Mouse (Mus musculus) layer of hippocampus, adult 8-10 months (tissue): ENCODE results near the gene Fndc11. TPM values are rescaled to one million over a fixed set of nuclear protein-coding genes. Genes with fewer than 3 reads are reported as not detected.
"Not testable (repeated sequence)": the region's sequence is repeated elsewhere in the genome, so short reads cannot be mapped to it uniquely, and the experiment has no call there.

ENCODE experiments used
- DNase-seq, 2 experiments: peaks; one replicate each; pipeline ENCODE4 v3.0.0; 2022; ENCODE audit warnings: low spot score in 2 of 2
- total RNA-seq, 4 experiments: library from RNA; stranded (reverse); gene quantifications; 2 replicates each; pipeline ENCODE4 v1.2.4; 2022

Fndc11 gene
- not detected for total RNA-seq

DNA sequence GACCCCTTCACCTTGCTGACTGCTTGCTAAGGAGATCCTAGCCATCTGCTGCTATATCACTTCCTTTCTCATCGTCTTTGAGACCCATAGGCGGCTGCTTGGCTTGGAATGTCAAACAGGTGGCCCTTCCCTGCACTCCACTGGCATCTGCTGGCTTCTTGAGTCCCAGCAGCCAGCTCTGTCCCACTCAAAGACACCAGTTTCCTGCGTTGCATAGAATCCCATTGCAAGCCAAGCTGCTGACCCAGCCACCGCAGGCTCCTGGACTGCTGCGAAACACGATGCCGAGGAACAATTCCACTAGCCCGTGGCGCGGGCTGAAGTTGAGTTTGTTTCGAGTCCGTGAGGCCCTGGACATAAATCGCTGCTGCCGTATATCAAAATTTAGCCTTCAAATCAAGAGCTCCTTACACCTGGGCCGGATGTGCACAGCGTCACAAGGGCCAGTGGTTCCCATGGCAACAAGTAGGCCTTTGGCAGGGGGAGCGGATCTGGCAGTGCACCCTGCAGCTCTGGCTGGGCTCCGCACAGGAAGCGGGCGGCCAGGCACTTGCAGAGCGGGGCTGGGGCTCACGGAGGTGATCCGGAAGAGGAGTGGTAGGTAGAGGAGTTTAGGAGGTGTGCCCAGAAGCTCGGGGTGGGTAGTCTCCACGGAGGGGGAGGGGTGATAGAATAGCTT, at the start of gene Fndc11:
TSS of gene Fndc11 (plus strand) at position 476 of the 679 bp plus-strand sequence.
- peak; percentile 39 to 44 for DNase-seq

DNA sequence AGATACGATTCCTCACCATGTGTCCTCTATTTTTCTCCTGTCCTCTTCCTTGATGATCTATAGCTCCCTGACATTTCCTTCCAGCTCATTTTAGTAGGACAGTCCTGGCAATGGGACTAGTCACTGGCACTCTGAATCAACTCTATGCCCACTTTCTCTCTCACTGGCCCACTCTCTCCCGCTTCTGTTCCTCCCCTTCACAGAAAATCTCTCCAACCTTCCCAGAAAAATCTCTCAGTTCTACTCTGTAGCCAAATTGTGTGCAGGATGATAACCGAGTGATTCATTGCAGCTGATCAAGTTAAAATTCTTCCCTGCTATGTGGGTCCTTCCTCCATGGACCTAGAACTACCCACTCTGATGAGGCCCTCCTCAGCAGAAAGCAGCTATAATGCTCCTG, 45.2 kb upstream of the Fndc11 start:
- DNase-seq, result no peak

DNA sequence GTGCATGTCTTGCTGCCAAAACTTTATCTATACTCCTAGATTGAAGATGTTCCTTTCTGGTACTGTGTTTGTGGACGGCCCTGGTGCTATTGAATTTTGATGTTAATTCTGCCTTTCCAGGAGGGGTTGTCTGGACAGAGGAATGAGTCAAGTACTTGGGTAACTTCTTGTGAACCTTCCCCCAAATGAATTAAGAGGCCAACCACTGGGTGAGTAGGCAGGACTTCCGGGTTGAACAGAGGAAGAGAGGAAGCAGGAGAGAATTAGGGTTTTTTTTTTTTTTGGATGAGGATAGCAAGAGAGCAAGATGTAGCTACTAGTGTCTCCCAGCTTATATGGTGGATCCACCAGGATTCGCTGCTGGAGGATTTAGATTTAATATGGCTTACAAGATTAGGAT, 41.8 kb upstream of the Fndc11 start:
- DNase-seq, result no peak

- DNase-seq, result no peak
Observed at GRCm38 (mm10) chr2:181178471-181178870, 41.3 kb upstream of the Fndc11 start.

- peak in 1 of 2 experiments; percentile 20 for DNase-seq
Observed at GRCm38 (mm10) chr2:181180898-181181297, 38.9 kb upstream of the Fndc11 start.

DNA sequence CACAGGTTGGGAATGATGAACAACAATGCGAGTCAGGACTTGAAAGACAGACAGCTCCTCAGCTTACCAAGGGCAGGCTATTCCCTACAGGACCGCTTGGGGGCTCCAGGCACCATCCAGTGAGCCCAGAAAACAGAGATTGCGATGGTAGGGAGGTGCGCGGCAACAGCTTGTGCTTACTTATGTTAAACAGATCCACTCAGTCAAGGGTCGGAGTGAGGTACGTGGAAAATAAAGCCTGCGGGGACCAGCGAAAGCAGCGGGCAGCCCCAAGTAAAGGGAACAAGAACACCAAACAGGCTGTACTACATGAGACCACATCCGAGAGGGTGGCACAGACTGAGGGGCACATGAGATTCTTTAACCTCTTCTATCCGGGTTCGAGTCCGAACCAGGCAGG, 33.2 kb upstream of the Fndc11 start:
- peak; percentile 79 to 92 for DNase-seq

GRCm38 (mm10) chr2:181187121-181188000, 32.5 kb upstream of the Fndc11 start, which contains the start of gene Ppdpf:
Ppdpf (plus strand) TSS chr2:181187247.
- DNase-seq, result peak; percentile 91 to 94

- DNase-seq, result no peak
Observed at GRCm38 (mm10) chr2:181188681-181189080, 31.1 kb upstream of the Fndc11 start.

DNA sequence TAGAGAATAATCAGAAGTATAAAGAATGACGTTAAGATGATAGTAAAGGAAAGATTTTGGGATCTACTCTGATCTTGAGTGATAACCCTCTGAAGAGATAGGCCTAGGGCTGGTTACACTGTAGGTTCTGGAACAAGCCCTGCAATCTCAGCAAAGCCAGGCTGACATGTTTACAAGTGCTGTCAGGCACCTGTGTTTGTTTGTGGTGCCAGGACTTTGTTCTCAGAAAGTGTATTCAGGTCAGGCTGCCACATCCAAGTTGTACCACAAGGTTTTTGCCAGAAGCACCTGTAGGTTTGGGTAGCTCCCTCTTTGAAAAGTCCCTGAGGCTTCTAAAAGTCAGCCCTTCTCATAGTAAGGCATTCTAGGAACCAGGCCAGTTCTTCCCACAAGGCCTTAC, 30.5 kb upstream of the Fndc11 start:
- no peak for DNase-seq

GRCm38 (mm10) chr2:181191385-181191784, 28.4 kb upstream of the Fndc11 start:
- not testable (repeated sequence) for DNase-seq

- DNase-seq, result no peak
Observed at GRCm38 (mm10) chr2:181191936-181192335, 27.9 kb upstream of the Fndc11 start.

- no peak for DNase-seq
Observed at GRCm38 (mm10) chr2:181193044-181193443, 26.8 kb upstream of the Fndc11 start.

- no peak for DNase-seq
Observed at GRCm38 (mm10) chr2:181196628-181197300, 23.0 kb upstream of the Fndc11 start.

DNA sequence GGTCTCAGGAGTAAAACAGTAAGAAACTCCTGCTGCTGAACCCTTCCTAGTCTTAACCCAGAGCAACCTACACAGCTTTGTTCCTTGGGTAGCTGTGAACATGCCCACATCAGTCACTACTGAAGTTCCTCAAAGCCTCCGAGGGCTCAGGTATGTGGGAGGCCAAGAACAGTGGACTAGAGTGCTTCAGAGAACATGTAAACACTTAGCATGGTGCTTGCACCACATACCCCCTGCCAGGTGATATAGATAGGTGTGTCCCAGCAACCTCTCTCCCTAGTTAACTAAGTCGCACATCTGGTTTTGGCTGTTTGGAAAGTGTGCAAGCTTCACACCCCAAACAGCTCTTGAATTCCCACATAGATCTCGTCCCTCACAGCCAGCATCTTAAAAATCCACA, 18.2 kb upstream of the Fndc11 start:
- no peak for DNase-seq

- no peak for DNase-seq
Observed at GRCm38 (mm10) chr2:181202422-181202821, 17.4 kb upstream of the Fndc11 start, which contains the start of gene Ptk6. Ptk6 (minus strand) TSS chr2:181202789.

- DNase-seq, result no peak
Observed at GRCm38 (mm10) chr2:181202886-181203285, 16.9 kb upstream of the Fndc11 start.

GRCm38 (mm10) chr2:181205678-181206077, 14.1 kb upstream of the Fndc11 start:
- no peak for DNase-seq

GRCm38 (mm10) chr2:181206118-181206517, 13.7 kb upstream of the Fndc11 start:
- DNase-seq, result no peak

GRCm38 (mm10) chr2:181212389-181213020, 7.3 kb upstream of the Fndc11 start:
- DNase-seq, result no peak

DNA sequence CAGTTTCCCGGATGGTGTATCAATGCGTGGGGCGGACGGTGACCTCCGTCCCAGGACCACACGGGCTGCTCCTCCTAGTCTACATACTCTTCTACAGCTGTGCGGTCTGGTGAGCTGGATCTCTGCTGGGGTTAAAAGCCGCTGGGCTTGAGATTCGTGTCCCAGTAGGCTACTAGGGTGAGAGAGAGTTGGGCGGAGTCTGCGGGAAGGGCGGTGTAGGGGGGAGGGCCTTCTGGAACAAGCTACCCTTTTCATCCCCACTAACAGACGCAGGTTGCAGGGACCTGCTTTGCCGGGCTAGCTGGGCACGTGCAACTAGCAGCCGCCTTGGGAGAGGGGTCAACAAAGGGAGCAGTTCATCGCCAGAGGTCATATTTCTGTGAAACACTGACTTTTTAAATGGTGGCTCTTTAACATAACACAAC, 6.8 kb upstream of the Fndc11 start, which contains the start of gene Srms:
TSS of gene Srms (minus strand) at position 165 of the 425 bp plus-strand sequence.
- DNase-seq, result no peak

DNA sequence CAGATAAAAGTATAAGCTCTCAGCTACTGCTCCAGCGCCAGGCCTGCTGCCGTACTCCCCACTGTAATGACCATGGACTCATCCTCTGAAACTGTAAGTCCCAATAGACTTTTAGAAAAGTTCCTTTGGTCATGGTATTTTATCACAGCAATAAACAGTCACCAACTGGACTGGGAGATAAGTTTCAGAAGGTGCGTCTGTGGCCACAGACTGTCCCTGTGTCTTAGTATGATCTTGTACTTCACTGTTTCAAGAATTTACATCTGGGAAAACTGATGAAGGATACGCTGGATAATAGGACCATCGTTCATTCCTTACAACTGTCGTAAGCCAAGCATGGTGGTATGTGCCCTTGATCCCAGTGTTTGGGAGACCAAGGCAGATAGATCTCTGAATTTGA, 3.8 kb upstream of the Fndc11 start:
- no peak for DNase-seq
